Mouse (Mus musculus): ENCODE data around the gene Usf2. TPM values are rescaled to one million over a fixed set of nuclear protein-coding genes. Genes with fewer than 3 reads are reported as not detected.

The Usf2 gene
- polyA plus RNA-seq, 1 experiment from 2014 or later = 28.9 TPM

DNA sequence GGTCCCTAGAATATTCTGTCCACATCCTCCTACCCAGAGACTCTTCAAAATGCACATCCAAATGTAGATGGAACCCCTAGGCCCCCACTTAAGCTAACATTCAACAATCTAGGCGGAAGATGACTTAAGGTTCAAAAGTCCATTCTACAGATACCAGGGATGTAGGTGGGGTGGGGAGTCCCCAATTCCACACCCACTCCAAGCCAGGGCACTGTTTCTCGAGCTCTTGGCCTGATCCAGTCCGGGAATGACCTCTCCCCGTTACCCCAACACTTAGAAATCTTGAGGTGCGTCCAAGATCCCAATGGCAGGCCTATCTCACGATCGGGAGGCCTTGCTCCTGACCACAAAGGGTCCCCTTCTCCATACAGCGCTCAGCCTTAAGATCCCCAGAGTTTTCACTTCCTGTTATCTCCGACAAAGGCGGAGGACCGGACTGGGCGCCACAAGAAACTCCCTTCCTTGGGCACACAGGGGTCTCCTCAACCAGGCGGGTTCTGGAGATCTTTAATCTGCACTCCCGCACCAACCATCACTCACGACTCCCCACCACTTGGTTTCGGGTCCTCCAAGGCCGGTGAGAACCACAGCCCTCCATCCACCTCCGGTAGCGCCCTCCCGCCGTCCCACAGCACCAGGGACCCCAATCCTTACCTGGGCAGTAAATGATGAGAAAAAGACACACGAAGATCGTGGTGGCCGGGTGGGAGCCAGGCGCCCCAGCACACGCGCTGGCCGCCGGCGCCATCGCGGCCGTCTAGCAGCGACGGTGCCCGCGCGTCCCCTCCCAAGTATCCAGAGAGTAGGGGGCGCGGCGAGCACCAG, 16.0 kb upstream of the Usf2 start:
- Histone ChIP-seq H3K4me1 (peaks cover 14% of the 10 kb centered on the region), H3K9me3 (no peaks in the 10 kb centered on the region), H3K36me3 (no peaks in the 10 kb centered on the region), H3K27ac (replicated peaks) (no peak overlapping the region), H3K4me2 (replicated peaks) (peak overlapping the region; percentile 63), H3K27me3 (peaks cover 11% of the 10 kb centered on the region), H3K9ac (replicated peaks) (peak overlapping the region; percentile 33), H3K4me3 (peak overlapping the region; percentile 38)
- peak; percentile 59 for ATAC-seq (replicated peaks)
- WGBS = 4% methylated on average over 41 of the region's 41 CpGs

DNA sequence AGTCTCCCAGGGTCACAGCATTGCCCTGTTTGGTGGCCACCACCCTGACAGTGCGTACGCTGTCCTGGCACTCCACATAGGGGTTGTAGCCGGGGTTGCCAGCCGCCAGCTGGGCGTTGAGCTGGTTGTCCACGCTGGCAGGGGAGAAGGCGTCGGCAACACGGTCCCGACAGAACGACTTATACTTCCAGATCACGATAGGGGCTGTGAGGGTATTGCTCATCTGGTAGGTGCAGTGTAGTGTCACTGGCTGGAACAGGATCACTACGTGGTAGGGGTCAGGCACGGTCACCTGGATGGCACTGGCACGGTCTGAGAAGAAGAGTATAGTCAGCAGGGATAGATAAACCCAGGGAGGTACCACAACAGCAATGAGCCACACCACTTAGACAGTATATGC, 15.3 kb upstream of the Usf2 start:
- peaks cover 14% of the 10 kb centered on the region for H3K4me1 ChIP-seq
- H3K27ac ChIP-seq (replicated peaks) = no peak overlapping the region
- H3K27me3 ChIP-seq = peaks cover 11% of the 10 kb centered on the region
- H3K36me3 ChIP-seq = no peaks in the 10 kb centered on the region
- H3K9ac ChIP-seq (replicated peaks) = no peak overlapping the region
- H3K9me3 ChIP-seq = no peaks in the 10 kb centered on the region
- no peak for ATAC-seq (replicated peaks)
- H3K4me3 ChIP-seq = no peak overlapping the region; the same call in 1 of the 2 replicates
- 86% methylated on average over 15 of the region's 15 CpGs for WGBS
- 0 out of 2 replicates have a peak overlapping the region, but pooled peaks have one; percentile 63 for H3K4me2 ChIP-seq (replicated peaks)

DNA sequence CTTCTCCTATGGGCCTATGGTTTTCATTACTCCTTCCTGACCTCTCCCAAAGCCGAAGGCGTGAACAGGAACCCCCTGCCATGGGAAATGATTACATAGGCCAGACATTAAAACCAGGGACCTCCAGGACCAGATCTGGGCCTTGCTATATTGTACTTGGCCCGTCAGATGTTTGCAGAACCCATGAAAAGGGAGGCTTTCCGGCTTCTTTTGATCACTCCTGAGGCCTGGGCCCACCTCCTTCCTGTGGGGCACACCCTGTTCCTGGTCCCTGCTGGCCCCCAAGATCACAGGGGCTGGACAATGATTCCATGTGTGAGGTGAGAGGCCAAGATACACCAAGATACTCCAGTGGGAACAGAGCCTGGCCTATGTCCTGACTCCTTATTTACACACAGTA, 12.6 kb upstream of the Usf2 start:
- Histone ChIP-seq H3K27me3 (peaks cover 11% of the 10 kb centered on the region), H3K9ac (replicated peaks) (no peak overlapping the region), H3K27ac (replicated peaks) (no peak overlapping the region), H3K9me3 (no peaks in the 10 kb centered on the region), H3K4me2 (replicated peaks) (no peak overlapping the region), H3K36me3 (no peaks in the 10 kb centered on the region), H3K4me1 (peaks cover 14% of the 10 kb centered on the region), H3K4me3 (no peak overlapping the region)
- ATAC-seq (replicated peaks) = no peak
- 88% methylated on average over 4 of the region's 4 CpGs for WGBS

DNA sequence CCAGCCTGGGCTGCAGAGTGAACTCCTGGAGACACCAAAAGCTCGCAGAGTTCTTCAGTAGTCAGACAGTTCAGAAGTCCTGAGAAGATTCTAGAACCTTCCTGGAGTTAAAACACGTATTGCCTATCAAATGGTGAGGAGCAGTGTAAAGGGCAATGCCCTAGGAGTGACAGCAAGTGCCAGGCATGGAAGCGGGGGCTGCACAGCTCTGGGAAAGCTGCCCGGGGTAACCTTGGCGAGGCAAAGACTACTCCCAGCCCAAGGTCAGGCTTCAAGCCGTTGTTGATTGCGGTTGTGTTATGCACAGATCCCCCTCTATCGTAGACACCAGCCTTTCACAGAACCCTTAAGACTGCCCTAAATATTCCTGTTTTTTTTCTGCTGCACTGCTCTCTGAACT, 12.0 kb upstream of the Usf2 start:
- H3K4me3 ChIP-seq = no peak overlapping the region
- WGBS = 93% methylated on average over 8 of the region's 8 CpGs
- peaks cover 8% of the 10 kb centered on the region for H3K4me1 ChIP-seq
- no peak overlapping the region for H3K4me2 ChIP-seq (replicated peaks)
- peaks cover 7% of the 10 kb centered on the region for H3K27me3 ChIP-seq
- no peaks in the 10 kb centered on the region for H3K9me3 ChIP-seq
- ATAC-seq (replicated peaks) = no peak
- no peak overlapping the region for H3K27ac ChIP-seq (replicated peaks)
- no peak overlapping the region for H3K9ac ChIP-seq (replicated peaks)
- H3K36me3 ChIP-seq = no peaks in the 10 kb centered on the region

DNA sequence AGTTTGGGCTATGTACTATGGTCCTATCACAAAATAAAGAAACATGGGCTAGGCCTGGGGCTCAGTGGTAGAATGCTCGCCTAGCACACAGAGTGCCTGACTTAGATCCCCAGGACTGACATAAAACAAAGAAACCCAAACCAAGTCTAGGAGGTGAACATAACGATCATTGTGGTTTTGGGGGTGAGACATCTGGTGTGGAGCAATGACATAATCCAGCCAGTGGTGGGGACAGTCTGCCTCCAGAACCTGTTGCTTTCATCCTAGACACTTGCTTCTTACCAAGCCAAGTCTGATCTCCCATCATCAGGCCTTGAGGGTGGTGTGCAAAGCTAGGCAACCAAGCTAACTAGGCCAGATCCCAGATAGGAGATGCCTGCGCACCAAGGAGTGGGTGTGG, 10.1 kb upstream of the Usf2 start:
- no peaks in the 10 kb centered on the region for H3K4me1 ChIP-seq
- no peak overlapping the region for H3K27ac ChIP-seq (replicated peaks)
- H3K4me2 ChIP-seq (replicated peaks) = no peak overlapping the region
- H3K27me3 ChIP-seq = no peaks in the 10 kb centered on the region
- 78% methylated on average over 3 of the region's 3 CpGs for WGBS
- no peak for ATAC-seq (replicated peaks)
- no peak overlapping the region for H3K4me3 ChIP-seq
- no peaks in the 10 kb centered on the region for H3K36me3 ChIP-seq
- H3K9ac ChIP-seq (replicated peaks) = no peak overlapping the region
- no peaks in the 10 kb centered on the region for H3K9me3 ChIP-seq

DNA sequence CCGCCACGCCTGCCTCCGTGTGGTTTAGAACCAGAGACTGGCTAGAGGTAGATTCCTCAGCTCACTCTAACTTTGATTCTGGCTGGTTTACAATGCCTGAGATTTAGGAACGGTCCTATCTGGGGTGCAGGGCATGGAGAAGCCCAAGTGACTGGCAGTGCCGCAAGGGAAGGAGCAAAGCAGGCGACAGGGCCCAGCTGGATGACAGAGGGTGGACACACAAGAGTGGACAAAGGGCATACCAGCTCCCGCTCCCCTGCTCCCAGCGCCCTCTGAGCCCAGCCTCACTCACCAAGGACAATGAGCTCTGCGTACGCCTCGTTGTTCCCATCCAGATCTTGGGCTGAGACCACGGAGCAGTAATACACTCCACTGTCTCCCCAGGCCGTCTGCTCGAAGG, 9.1 kb upstream of the Usf2 start:
- H3K27ac ChIP-seq (replicated peaks) = no peak overlapping the region
- no peak for ATAC-seq (replicated peaks)
- H3K4me2 ChIP-seq (replicated peaks) = no peak overlapping the region
- H3K27me3 ChIP-seq = no peaks in the 10 kb centered on the region
- H3K9me3 ChIP-seq = no peaks in the 10 kb centered on the region
- H3K36me3 ChIP-seq = no peaks in the 10 kb centered on the region
- WGBS = 70% methylated on average over 14 of the region's 14 CpGs
- no peaks in the 10 kb centered on the region for H3K4me1 ChIP-seq
- H3K4me3 ChIP-seq = no peak overlapping the region
- H3K9ac ChIP-seq (replicated peaks) = no peak overlapping the region

DNA sequence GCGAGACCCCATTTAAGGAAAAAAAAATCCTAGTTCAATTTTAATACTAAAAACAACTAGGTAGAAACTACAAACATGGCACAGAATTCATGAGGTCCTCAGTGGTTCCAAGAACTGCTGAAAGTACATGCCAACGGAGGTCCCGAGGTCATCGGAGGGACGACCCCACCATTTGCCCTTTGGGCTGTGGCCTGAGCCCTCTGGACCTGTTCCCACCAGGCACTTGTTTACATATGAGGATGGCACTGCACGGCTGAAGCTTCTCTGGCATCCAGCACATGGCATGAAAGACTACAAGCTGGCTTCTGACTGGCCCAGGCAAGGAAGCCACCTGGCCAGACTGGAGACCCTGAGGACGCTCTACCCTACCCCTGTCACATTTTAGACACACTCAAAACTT, 7.8 kb upstream of the Usf2 start:
- Histone ChIP-seq H3K4me2 (replicated peaks) (no peak overlapping the region), H3K27me3 (no peaks in the 10 kb centered on the region), H3K9ac (replicated peaks) (no peak overlapping the region), H3K27ac (replicated peaks) (no peak overlapping the region), H3K9me3 (no peaks in the 10 kb centered on the region), H3K36me3 (no peaks in the 10 kb centered on the region), H3K4me1 (no peaks in the 10 kb centered on the region), H3K4me3 (no peak overlapping the region)
- ATAC-seq (replicated peaks) = no peak
- 92% methylated on average over 7 of the region's 7 CpGs for WGBS

DNA sequence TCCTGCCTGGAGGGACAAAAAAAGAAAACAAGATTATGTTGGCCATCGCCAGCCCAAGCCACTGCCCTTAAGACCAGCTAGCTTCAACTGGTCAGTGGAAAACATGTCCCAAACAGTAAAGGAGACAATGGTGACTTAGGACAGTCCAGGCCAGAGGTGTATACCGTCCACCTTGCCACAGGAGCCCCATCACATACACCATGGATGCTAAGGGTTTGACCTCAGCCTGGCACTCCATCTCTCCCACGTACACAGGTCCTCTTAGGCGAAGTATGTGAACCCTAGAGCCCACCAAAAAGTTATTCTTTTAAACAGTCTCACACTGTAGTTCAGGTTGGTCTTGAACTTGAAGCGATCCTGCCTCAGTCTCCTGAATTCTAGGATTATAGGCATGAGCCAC, 6.3 kb upstream of the Usf2 start:
- H3K27me3 ChIP-seq = no peaks in the 10 kb centered on the region
- H3K4me1 ChIP-seq = peaks cover 10% of the 10 kb centered on the region
- no peak overlapping the region for H3K4me2 ChIP-seq (replicated peaks)
- H3K4me3 ChIP-seq = no peak overlapping the region
- no peaks in the 10 kb centered on the region for H3K36me3 ChIP-seq
- no peak overlapping the region for H3K9ac ChIP-seq (replicated peaks)
- 94% methylated on average over 5 of the region's 5 CpGs for WGBS
- no peak for ATAC-seq (replicated peaks)
- no peaks in the 10 kb centered on the region for H3K9me3 ChIP-seq
- H3K27ac ChIP-seq (replicated peaks) = no peak overlapping the region

DNA sequence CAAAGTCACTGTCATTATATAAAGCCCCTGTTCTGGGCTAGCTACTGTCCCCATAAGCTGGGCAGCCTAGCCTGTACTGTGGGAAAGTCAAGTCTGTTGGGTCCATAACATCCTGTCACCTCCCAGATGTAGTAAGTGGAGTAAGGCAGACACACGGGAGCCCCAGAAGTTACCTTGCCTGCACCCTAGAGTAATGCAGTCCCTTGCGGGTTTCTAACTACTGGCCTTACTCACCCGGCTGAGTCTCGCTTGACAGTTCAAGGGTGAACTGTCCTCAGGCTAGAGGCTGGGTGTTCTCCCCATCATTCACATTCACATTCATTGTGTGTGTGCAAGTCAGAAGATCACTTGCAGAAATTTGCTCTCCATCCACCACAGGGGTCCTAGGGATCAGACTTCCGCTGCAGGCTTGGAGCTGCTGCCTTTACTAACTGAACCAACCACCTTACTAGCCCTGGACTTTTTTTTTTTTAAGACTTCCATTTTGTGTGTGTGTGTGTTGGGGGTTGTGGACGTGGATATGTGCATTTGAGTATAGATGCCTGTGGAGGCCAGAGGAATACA, 3.3 kb upstream of the Usf2 start:
- 91% methylated on average over 6 of the region's 6 CpGs for WGBS
- no peak for ATAC-seq (replicated peaks)

DNA sequence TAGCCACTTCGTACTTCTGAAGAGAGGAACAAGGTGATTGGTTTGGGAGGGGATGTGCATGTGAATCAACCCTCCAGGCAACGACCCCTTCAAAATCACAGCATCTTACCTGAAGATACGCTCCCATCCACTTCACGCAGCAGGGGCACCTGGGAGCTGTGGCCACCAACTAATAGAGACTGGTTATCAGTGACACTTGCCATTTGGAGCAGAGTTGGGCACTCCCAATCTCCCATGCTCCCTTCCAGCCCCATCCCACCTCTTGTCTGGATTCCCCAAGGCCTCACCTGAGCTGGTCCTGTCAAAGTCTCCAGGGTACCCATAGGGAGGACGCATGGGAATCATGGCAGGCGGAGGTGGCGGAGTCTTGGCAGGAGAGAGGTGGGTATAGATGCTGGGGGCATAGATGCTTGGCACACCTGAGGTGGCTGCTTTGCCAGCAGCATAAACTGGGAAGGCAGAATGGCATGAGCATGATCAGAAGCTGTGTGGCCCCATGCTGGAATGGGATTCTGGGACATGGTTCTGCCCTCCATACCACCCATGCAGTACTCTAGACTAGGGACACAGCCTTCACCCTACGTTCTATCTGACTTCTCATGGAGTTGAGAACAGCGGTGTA, 2.4 kb upstream of the Usf2 start:
- no peak for ATAC-seq (replicated peaks)

More for the DNA sequence above, 3.3 kb upstream of the Usf2 start:
- no peaks in the 10 kb centered on the region for H3K9me3 ChIP-seq
- H3K4me1 ChIP-seq = peaks cover 24% of the 10 kb centered on the region
- no peak overlapping the region for H3K27ac ChIP-seq (replicated peaks)
- peaks cover 3% of the 10 kb centered on the region; the same call in 1 of the 2 replicates for H3K36me3 ChIP-seq
- no peak overlapping the region for H3K4me2 ChIP-seq (replicated peaks)
- H3K9ac ChIP-seq (replicated peaks) = no peak overlapping the region
- no peak overlapping the region for H3K4me3 ChIP-seq
- H3K27me3 ChIP-seq = no peaks in the 10 kb centered on the region

DNA sequence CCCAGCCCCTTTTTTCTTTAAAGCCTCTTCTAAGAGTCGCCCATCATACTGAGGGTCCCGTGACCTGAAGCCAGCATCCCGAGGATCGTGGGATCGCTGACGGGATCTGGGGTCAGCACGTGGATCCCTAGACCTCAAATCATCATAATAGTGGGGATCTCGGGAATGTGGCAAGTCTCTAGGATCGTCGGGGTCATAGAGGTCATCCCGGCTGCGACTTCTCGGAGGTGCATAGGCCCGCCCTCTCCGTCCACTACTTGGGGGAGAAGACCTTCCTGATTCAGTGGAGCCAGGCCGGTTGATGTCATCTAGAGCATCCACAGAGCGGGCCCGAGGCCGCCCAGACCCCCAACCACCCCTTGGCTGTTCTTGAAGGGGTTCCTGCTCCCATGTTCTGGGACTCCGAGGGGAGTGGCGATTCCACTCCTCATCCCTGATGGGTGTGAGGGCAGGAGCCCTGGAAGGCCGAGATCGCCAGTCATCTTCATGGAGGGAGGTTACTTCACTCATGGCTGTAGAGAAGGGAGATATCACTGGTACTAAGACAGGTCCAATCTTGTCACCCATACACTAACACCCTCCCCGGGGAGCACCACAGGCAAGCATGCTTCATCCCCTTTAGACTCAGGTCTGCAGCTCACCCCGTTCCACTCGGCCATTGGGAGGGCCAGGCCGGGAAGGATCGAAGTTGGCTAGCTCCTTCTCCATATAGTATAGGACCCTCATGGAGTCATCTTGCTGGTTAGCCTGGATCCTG, 1.7 kb upstream of the Usf2 start:
- 78% methylated on average over 28 of the region's 28 CpGs for WGBS
- peaks cover 18% of the 10 kb centered on the region for H3K36me3 ChIP-seq
- peaks cover 28% of the 10 kb centered on the region for H3K4me1 ChIP-seq
- no peak for ATAC-seq (replicated peaks)
- H3K27ac ChIP-seq (replicated peaks) = peak overlapping the region; percentile 99
- H3K4me2 ChIP-seq (replicated peaks) = peak overlapping the region; percentile 56
- no peaks in the 10 kb centered on the region for H3K27me3 ChIP-seq
- no peaks in the 10 kb centered on the region for H3K9me3 ChIP-seq
- peak overlapping the region; percentile 96 for H3K4me3 ChIP-seq
- H3K9ac ChIP-seq (replicated peaks) = peak overlapping the region; percentile 98

More for the DNA sequence above, 2.4 kb upstream of the Usf2 start:
- Histone ChIP-seq H3K4me3 (no peak overlapping the region), H3K27ac (replicated peaks) (no peak overlapping the region), H3K4me2 (replicated peaks) (no peak overlapping the region), H3K9me3 (no peaks in the 10 kb centered on the region), H3K9ac (replicated peaks) (no peak overlapping the region), H3K4me1 (peaks cover 28% of the 10 kb centered on the region), H3K36me3 (peaks cover 12% of the 10 kb centered on the region), H3K27me3 (no peaks in the 10 kb centered on the region)
- WGBS = 96% methylated on average over 9 of the region's 9 CpGs

DNA sequence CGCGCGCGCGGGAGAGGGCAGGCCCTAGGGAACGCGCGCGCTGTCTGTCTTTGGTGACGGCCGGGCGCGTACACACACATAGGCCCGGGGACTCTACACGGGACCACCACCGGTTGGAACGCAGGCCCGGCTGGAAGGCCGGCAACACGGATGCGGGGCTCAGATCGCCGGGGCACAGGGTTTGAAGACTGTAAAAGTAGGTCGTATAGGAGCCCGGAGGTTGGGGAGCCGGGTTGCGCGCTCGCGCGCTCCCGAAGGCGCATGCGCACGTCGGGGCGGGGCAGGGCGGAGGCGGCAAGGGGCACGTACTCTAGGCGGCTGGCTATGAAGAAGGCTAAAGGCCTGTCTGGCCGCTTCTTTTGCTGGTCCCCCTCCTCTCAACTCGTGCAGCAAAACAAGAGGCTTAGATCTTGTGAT, 772 bp upstream of the Usf2 start:
- Histone ChIP-seq H3K4me1 (peaks cover 28% of the 10 kb centered on the region), H3K4me2 (replicated peaks) (peak overlapping the region; percentile 56), H3K27me3 (no peaks in the 10 kb centered on the region), H3K4me3 (peak overlapping the region; percentile 96), H3K9ac (replicated peaks) (peak overlapping the region; percentile 98), H3K27ac (replicated peaks) (peak overlapping the region; percentile 99), H3K36me3 (peaks cover 27% of the 10 kb centered on the region), H3K9me3 (no peaks in the 10 kb centered on the region)
- WGBS = under 1% methylated on average over 43 of the region's 43 CpGs
- ATAC-seq (replicated peaks) = peak; percentile 69
